Mouse (Mus musculus) ES-Bruce4 (cell line): ENCODE measurements around the gene Ptdss2.

Experiments used
- CTCF ChIP-seq: IDR thresholded peaks from one replicate; pipeline ENCODE4 v1.8.1; 2011; ENCODE audit warnings: low read depth, low read length
- POLR2A ChIP-seq: IDR thresholded peaks from one replicate; pipeline ENCODE4 v1.8.1; 2011; ENCODE audit warnings: low read length; ENCODE audit not compliant: insufficient read depth

DNA sequence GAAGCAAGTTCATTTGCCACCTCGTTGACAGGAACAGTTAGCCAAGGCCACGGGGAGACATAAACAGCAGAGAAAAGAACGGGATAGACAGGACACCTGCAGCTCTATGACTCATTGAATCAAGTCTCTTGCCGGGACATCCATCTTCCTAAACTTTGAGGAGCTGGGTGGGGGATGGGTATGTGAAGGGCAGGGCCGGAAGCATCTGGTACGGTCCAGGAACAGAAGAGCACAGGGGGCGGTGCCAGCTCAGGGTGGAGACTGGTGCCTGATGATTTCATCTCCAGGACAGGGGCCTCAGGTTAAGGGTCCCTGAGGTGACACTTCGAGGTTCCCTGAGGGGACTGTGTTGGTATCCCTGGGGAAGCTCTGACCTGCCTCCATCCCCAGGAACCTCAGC lies 34.3 kb upstream of the Ptdss2 start:
- TF ChIP-seq POLR2A (no peak), CTCF (no peak)
